Mouse (Mus musculus): ENCODE data around the gene Grhpr. TPM values are rescaled to one million over a fixed set of nuclear protein-coding genes. Genes with fewer than 3 reads are reported as not detected.
"Not testable (repeated sequence)": the region's sequence is repeated elsewhere in the genome, so short reads cannot be mapped to it uniquely, and the experiment has no call there.

Gene Grhpr
- 55.1 and 59.0 TPM in 2 replicates for polyA plus RNA-seq (2015; fragmentation: Nextera tagmentation; extraction: Ambion mirVana)

DNA sequence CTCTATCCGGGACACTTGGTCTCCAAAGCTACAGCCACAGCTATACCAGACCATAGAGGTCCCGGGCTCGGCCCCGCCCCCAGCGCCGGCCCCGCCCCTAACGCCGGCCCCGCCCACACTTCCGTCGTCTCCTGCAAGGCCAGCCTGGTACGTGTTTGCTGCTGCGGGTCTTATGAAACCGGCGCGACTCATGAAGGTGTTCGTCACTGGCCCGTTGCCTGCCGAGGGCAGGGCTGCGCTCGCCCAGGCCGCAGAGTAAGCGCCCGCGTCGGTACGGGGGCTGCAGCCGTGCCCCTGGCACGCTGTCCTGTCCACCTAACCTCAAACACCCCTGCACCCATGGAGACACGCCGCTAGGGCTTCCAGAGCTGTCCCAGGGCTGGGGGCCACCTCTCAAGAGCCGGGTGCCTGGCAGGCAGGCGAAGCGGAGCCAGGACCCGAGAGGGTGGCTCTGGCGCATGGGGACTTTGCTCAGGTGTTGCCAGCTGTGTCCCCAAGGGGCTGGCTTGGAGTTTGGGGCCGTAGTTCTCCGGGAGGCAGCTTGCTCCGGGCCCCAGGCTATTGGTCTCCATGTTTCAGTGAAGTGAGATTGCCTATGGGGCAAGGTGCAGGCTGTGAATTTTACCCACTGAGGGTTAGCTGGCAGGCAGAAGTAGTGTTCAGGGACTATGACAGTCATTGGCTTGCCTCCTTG is at the start of gene Grhpr:
Gene Grhpr, plus strand, starts transcription at position 116 of the 694 bp plus-strand sequence.
- 0% methylated on average over 40 of the region's 40 CpGs for WGBS
- H3K36me3 ChIP-seq: peaks cover 16% of the 10 kb centered on the region
- peak; percentile 89 for ATAC-seq (ENCODE audit: insufficient number of reproducible peaks, low FRiP score, low TSS enrichment, low read depth)

DNA sequence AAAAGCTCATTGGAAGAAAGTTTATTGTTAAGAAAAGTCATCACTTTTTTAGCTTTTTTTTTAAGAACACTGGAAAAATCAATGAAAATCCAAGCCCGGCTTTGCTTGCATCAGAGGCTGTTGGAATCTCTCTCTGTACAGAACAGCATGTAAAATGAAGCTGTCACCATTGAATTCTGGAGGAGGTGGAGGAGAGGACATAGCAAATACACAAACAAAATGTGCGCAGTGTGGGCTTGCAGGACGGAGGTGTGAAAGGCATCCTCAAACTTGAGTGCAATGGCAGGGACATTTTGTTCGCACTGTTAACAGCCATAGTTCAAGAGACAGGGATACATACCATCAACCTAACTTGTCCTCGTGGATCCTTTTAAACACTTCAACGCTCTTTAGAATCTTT is 49.5 kb upstream of the Grhpr start:
- Histone ChIP-seq H3K9me3 (replicated peaks) (no peaks in the 10 kb centered on the region), H3K4me1 (no peaks in the 10 kb centered on the region), H3K4me3 (replicated peaks) (no peak overlapping the region), H3K4me2 (replicated peaks) (no peak overlapping the region), H3K27me3 (no peaks in the 10 kb centered on the region), H3K9ac (no peak overlapping the region), H3K27ac (replicated peaks) (no peak overlapping the region), H3K36me3 (peaks cover 41% of the 10 kb centered on the region)
- 93% methylated on average over 6 of the region's 6 CpGs for WGBS
- no peak for ATAC-seq (ENCODE audit: insufficient number of reproducible peaks, low FRiP score, low TSS enrichment, low read depth)

More for the DNA sequence above, at the start of gene Grhpr:
- Histone ChIP-seq H3K4me1 (peaks cover 26% of the 10 kb centered on the region), H3K9me3 (replicated peaks) (no peaks in the 10 kb centered on the region), H3K9ac (peak within 1 kb of the TSS; percentile 66), H3K4me3 (replicated peaks) (peak within 1 kb of the TSS; percentile 72), H3K4me2 (replicated peaks) (peak within 1 kb of the TSS; percentile 92), H3K27ac (replicated peaks) (peak within 1 kb of the TSS; percentile 82), H3K27me3 (no peaks in the 10 kb centered on the region)

DNA sequence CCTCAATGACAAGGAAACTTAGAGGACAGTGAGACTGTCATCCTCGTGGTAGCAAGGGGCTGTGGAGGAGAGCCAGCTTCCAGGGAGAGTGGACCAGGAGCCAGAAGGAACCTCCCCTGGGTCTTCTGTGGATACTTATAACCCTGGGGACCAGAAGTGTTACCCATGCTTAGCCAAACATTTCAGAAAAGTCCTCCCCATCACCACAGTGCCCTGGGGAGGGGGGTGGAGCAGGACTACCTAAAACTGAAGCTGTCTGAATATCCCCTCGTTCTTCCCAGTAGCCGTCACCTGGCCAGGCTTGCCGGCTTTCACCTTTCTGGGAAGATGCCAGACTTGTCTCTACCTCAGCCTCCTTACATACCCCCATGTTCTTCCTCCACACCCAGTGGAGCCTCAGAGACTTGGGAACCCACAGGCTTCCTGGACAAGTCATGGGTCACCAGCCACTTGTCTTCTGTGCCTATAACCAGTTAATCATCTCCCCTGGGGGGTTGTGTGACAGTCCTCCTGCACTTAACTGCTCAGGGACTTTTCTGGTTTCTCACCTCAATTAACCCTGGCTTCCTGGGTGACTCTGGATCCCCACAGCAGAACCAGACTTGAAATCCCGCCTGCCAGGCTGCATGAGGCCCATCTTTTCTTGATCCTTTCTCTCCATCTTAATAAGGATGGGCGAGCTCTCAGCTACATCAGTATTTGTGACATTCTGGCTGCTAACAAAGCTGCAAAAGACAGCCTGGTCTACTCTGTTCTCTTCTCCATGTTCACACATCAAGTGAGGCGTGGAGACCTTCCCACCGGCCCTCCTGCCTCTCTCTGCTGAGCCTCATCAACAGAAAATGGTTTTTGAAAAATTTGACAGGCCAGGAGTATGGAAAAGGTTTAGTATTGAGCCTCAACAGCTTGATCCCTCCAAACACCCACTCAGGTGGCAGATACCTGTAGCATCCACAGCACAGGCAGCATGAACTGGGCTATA is 42.5 kb upstream of the Grhpr start:
- H3K4me2 ChIP-seq (replicated peaks): no peak overlapping the region
- H3K9ac ChIP-seq: no peak overlapping the region
- no peak overlapping the region for H3K27ac ChIP-seq (replicated peaks)
- ATAC-seq (ENCODE audit: insufficient number of reproducible peaks, low FRiP score, low TSS enrichment, low read depth): no peak
- no peaks in the 10 kb centered on the region for H3K9me3 ChIP-seq (replicated peaks)
- no peaks in the 10 kb centered on the region for H3K4me1 ChIP-seq
- H3K36me3 ChIP-seq: 0 out of 2 replicates have a peak, but pooled peaks cover 7% of the 10 kb centered on the region
- no peaks in the 10 kb centered on the region for H3K27me3 ChIP-seq
- WGBS: 77% methylated on average over 8 of the region's 8 CpGs
- no peak overlapping the region for H3K4me3 ChIP-seq (replicated peaks)

DNA sequence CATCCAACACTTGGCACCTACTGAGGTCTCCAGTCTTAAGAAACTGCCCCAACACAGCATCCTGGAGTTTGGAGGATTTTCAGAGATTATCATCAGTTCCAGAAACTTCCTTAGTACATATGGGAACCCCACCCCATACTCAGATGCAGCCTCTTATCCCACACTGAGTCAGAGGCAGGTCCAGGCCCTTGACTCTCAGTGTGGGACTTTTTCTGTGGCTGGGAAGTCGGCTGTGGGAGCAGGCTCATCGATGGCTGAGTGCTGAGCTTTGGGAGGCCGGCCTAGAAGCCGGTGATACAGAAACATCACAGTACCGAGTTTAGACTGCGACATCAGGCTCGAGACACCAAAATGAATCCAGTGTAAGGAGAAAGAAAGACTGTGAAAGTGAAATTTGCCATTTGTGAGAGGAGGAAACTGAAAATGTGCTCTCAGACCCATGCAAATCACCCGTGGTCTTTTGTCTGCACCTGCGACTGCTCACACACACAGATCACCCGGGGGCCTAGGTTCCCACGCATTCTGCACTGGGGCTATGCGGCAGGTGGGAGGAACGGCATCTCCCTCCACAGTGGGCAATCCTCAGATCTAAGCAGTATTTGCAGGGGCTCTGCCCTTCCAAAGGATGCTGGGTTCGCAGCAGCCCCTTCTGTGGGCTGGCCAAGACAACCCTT is 41.5 kb upstream of the Grhpr start:
- Histone ChIP-seq H3K4me2 (replicated peaks) (no peak overlapping the region), H3K9me3 (replicated peaks) (no peaks in the 10 kb centered on the region), H3K4me3 (replicated peaks) (no peak overlapping the region), H3K27me3 (no peaks in the 10 kb centered on the region), H3K36me3 (no peaks in the 10 kb centered on the region), H3K4me1 (no peaks in the 10 kb centered on the region), H3K27ac (replicated peaks) (no peak overlapping the region), H3K9ac (no peak overlapping the region)
- WGBS: 82% methylated on average over 14 of the region's 14 CpGs
- ATAC-seq (ENCODE audit: insufficient number of reproducible peaks, low FRiP score, low TSS enrichment, low read depth): no peak

DNA sequence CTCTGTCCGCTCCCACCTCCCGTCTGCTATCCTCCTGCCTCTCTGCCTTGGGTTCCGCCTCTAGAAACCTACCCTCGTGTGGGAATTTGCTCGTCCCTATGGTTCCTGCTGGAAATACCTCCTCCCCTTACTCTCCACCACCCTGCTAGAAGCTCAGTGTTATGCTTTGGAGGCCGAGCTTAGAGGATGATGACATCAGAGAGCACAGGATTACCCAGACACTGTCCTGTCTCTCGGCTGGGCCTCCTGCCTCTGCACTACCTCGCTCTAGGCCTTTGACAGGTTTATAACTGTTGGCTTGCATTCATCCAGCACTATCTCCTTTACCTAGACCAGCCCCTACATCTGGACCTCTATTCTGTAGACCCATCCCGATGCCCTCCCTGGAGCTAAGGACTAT is 40.9 kb upstream of the Grhpr start:
- no peak overlapping the region for H3K4me2 ChIP-seq (replicated peaks)
- no peak overlapping the region for H3K27ac ChIP-seq (replicated peaks)
- H3K27me3 ChIP-seq: no peaks in the 10 kb centered on the region
- H3K36me3 ChIP-seq: no peaks in the 10 kb centered on the region
- ATAC-seq (ENCODE audit: insufficient number of reproducible peaks, low FRiP score, low TSS enrichment, low read depth): no peak
- H3K4me3 ChIP-seq (replicated peaks): no peak overlapping the region
- H3K9ac ChIP-seq: no peak overlapping the region
- H3K4me1 ChIP-seq: no peaks in the 10 kb centered on the region
- WGBS: 82% methylated on average over 9 of the region's 9 CpGs
- H3K9me3 ChIP-seq (replicated peaks): no peaks in the 10 kb centered on the region

DNA sequence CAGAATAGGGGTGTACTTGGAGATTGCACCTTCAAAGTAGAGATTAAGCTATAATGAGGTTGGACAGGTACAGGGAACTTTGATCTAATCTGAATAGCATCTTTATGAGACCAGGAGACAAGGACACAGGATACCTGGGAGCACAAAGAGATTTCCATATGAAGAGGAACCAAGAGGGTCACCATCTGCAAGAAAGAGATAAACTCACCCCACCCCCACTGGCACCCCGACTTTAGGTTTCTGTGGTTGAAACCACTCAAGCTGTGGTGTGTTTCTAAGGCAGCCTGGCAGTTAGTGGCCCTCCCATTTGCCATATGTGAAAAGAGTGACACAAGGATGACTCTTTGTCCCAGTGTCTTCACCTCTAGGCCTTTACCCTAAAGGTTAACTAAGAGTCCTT is 39.0 kb upstream of the Grhpr start:
- Histone ChIP-seq H3K9me3 (replicated peaks) (no peaks in the 10 kb centered on the region), H3K27ac (replicated peaks) (no peak overlapping the region), H3K4me2 (replicated peaks) (no peak overlapping the region), H3K36me3 (no peaks in the 10 kb centered on the region), H3K4me3 (replicated peaks) (no peak overlapping the region), H3K27me3 (no peaks in the 10 kb centered on the region), H3K4me1 (no peaks in the 10 kb centered on the region), H3K9ac (no peak overlapping the region)
- 95% methylated on average over 1 of the region's 1 CpGs for WGBS
- no peak for ATAC-seq (ENCODE audit: insufficient number of reproducible peaks, low FRiP score, low TSS enrichment, low read depth)

DNA sequence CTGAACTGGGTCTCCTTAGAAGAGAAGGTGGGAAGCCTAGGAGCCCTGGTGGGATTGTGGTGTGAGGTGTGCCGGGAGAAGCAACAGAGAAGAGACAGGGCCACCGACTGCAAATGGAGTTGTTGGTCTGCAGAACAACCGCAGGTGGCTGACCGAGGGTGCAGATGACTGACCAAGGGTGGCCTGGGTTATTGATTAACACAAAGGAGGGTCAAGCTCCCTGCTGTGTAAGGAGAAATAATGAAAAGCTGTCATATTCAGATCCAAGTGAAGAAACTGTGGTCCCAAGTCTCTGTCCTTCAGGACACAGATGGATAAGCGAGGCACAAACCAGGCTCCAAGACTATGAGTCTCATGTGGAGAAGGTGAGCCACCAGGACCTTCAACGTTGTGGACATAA is 37.7 kb upstream of the Grhpr start:
- ATAC-seq (ENCODE audit: insufficient number of reproducible peaks, low FRiP score, low TSS enrichment, low read depth): no peak
- 85% methylated on average over 6 of the region's 6 CpGs for WGBS
- H3K4me2 ChIP-seq (replicated peaks): no peak overlapping the region
- no peak overlapping the region for H3K9ac ChIP-seq
- no peaks in the 10 kb centered on the region for H3K9me3 ChIP-seq (replicated peaks)
- H3K27ac ChIP-seq (replicated peaks): no peak overlapping the region
- no peak overlapping the region for H3K4me3 ChIP-seq (replicated peaks)
- H3K36me3 ChIP-seq: no peaks in the 10 kb centered on the region
- no peaks in the 10 kb centered on the region for H3K4me1 ChIP-seq
- H3K27me3 ChIP-seq: no peaks in the 10 kb centered on the region

DNA sequence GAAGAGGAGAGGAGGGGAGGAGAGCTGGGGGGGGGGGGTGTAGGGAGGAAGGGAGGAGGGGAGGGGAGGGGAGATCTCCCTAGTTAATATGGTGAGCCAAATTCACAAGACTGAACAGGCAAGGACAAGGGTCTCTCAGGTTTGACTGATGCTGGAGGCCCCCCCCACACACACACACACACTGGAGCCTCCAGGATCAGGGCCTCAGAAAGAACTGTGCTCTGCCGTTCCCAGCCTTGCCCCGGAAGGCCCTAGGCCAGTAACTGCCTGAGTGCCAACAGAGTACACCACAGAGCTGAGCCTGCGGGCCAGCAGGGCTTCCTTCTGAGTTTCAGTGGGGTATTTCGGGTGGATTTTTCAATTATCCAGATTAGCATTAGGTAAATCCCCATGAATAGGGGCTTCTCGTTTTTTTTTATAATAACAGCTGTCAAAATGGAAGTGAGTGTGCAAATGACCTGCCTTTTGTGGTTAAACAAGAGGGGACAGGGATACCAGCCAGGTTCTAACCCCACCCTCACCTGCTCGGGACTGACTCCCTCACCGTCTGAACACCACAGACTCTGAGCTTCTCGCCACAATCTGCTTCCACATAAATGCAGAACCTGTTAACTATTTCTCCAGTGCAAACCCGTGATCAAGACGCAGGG is 36.6 kb upstream of the Grhpr start:
- Histone ChIP-seq H3K36me3 (no peaks in the 10 kb centered on the region), H3K4me3 (replicated peaks) (no peak overlapping the region), H3K27me3 (no peaks in the 10 kb centered on the region), H3K27ac (replicated peaks) (no peak overlapping the region), H3K9ac (no peak overlapping the region), H3K4me1 (no peaks in the 10 kb centered on the region), H3K4me2 (replicated peaks) (no peak overlapping the region), H3K9me3 (replicated peaks) (no peaks in the 10 kb centered on the region)
- ATAC-seq (ENCODE audit: insufficient number of reproducible peaks, low FRiP score, low TSS enrichment, low read depth): no peak
- 70% methylated on average over 10 of the region's 10 CpGs for WGBS

DNA sequence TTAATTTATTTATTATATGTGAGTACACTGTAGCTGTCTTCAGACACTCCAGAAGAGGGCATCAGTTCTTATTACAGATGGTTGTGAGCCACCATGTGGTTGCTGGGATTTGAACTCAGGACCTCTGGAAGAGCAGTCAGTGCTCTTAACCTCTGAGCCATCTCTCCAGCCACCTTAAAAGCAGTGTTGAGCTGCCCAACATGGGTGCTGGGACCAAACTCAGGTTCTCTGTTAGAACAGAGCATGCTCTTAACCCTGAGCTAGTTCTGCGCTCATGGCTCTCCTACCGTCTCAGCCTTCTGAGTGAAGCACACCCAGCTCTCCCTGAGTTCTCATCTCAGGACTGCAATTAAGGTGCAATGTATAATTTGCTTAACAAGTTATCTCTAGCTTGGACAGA is 35.1 kb upstream of the Grhpr start:
- not testable (repeated sequence) for H3K4me3 ChIP-seq (replicated peaks); H3K36me3 ChIP-seq; H3K27ac ChIP-seq (replicated peaks); H3K9me3 ChIP-seq (replicated peaks); H3K4me2 ChIP-seq (replicated peaks); H3K27me3 ChIP-seq; H3K9ac ChIP-seq; H3K4me1 ChIP-seq; ATAC-seq (ENCODE audit: insufficient number of reproducible peaks, low FRiP score, low TSS enrichment, low read depth)
- 98% methylated on average over 2 of the region's 2 CpGs for WGBS

DNA sequence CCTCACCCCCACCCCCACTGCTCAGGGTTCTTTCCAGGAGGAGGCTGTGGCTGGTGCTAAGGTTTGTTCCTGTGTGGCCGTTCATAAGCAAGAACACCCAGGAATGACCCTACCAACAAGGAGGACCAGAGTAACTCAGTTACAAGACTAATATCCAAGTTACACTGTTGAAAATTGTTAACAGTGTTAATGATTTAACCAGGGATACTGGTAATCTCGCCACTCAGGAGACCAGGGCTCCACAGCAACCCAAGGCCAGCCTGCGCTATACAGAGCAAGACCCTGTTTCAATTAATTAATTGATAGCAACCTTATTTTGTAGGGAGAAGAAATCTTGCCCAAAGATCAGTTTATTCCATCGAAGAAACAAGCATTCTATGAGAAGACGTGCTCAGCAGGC is 33.7 kb upstream of the Grhpr start:
- no peaks in the 10 kb centered on the region for H3K9me3 ChIP-seq (replicated peaks)
- no peaks in the 10 kb centered on the region for H3K4me1 ChIP-seq
- no peak overlapping the region for H3K4me3 ChIP-seq (replicated peaks)
- ATAC-seq (ENCODE audit: insufficient number of reproducible peaks, low FRiP score, low TSS enrichment, low read depth): no peak
- no peaks in the 10 kb centered on the region for H3K27me3 ChIP-seq
- H3K27ac ChIP-seq (replicated peaks): no peak overlapping the region
- H3K36me3 ChIP-seq: no peaks in the 10 kb centered on the region
- H3K4me2 ChIP-seq (replicated peaks): no peak overlapping the region
- 76% methylated on average over 5 of the region's 5 CpGs for WGBS
- H3K9ac ChIP-seq: no peak overlapping the region

DNA sequence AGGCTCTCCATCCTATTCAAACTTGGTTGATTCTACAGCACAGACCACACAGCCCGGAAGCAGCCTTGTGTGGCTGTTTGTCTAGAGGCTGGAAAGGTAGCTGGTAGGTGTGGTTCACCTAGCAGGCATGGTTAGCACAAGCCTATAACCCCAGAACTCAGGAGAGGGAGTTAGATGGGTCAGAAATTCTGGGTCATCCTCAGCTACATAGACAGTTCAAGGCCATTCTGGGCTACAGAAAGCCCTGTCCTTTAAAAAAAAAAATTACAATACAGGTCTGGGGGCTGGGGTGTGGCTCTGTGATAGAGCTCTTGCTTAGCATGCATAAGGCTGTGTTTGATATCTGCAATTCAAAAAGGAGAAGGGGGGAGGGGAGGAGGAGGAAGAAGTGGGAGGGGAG is 32.9 kb upstream of the Grhpr start:
- H3K9ac ChIP-seq: no peak overlapping the region
- no peaks in the 10 kb centered on the region for H3K9me3 ChIP-seq (replicated peaks)
- WGBS: 91% methylated on average over 1 of the region's 1 CpGs
- H3K4me3 ChIP-seq (replicated peaks): no peak overlapping the region
- no peak overlapping the region for H3K27ac ChIP-seq (replicated peaks)
- no peak overlapping the region for H3K4me2 ChIP-seq (replicated peaks)
- no peaks in the 10 kb centered on the region for H3K27me3 ChIP-seq
- no peaks in the 10 kb centered on the region for H3K4me1 ChIP-seq
- no peak for ATAC-seq (ENCODE audit: insufficient number of reproducible peaks, low FRiP score, low TSS enrichment, low read depth)
- H3K36me3 ChIP-seq: no peaks in the 10 kb centered on the region

Measured in embryonic facial prominence, embryonic 15.5 days (tissue).